Mouse (Mus musculus) CH12.LX (cell line): Measurements from ENCODE around the gene Mdh1. TPM values are rescaled to one million over a fixed set of nuclear protein-coding genes. Genes with fewer than 3 reads are reported as not detected.

Experiments used
- DNase-seq: peaks from one replicate; pipeline ENCODE4 v3.0.0-alpha.2; 2013; ENCODE audit errors: extremely low read depth
- H3K27ac ChIP-seq: 2 replicates; pipeline ENCODE4 v1.5.1; 2012; ENCODE audit warnings: low read depth, mild to moderate bottlenecking, control low read depth, moderate library complexity; ENCODE audit not compliant: insufficient read depth
- H3K27me3 ChIP-seq: replicated peaks from 2 replicates; pipeline ENCODE3; 2012; ENCODE audit warnings: inconsistent platforms
- H3K36me3 ChIP-seq, 2 experiments: replicated peaks in 1 of 2; 2 replicates each; pipeline versions ENCODE3 to v1.6.1; 2012; ENCODE audit warnings: inconsistent platforms in 1 of 2, low read length in 1 of 2, mild to moderate bottlenecking in 1 of 2, mixed read lengths in 1 of 2, moderate library complexity in 1 of 2; ENCODE audit not compliant: control insufficient read depth in 1 of 2, insufficient read depth in 1 of 2
- H3K4me1 ChIP-seq, 2 experiments: 2 replicates each; pipeline ENCODE4 v1.6.1; 2012; ENCODE audit warnings: inconsistent platforms in 1 of 2, moderate library complexity in 1 of 2; ENCODE audit not compliant: insufficient read depth in 2 of 2, control insufficient read depth in 1 of 2
- H3K4me2 ChIP-seq: 2 replicates; pipeline ENCODE4 v1.6.1; 2012; ENCODE audit warnings: low read depth, mild to moderate bottlenecking, control low read depth; ENCODE audit not compliant: poor library complexity, insufficient read depth, severe bottlenecking
- H3K4me3 ChIP-seq, 3 experiments: fragments of 150-350 bp in 1 of 3; sonication (generic) in 1 of 3; replicated peaks in 1 of 3; 2 replicates each; pipeline versions ENCODE3 to v1.5.1; 2011 to 2012; ENCODE audit warnings: low read depth in 2 of 3, low read length in 2 of 3, mild to moderate bottlenecking in 2 of 3, moderate library complexity in 2 of 3, control low read depth in 1 of 3, improper control_type of control experiment in 1 of 3, inconsistent platforms in 1 of 3, mixed read lengths in 1 of 3; ENCODE audit not compliant: poor library complexity in 1 of 3
- H3K79me2 ChIP-seq: replicated peaks from 2 replicates; pipeline ENCODE4 v1.6.1; 2012; ENCODE audit warnings: mild to moderate bottlenecking, moderate library complexity; ENCODE audit not compliant: control insufficient read depth, poor library complexity, insufficient read depth, severe bottlenecking; ENCODE audit errors: extremely low read depth
- H3K9ac ChIP-seq: 2 replicates; pipeline ENCODE4 v1.6.1; 2012; ENCODE audit warnings: low read depth, mild to moderate bottlenecking, control low read depth, moderate library complexity; ENCODE audit not compliant: insufficient read depth
- H3K9me3 ChIP-seq: replicated peaks from 2 replicates; pipeline ENCODE3; 2012; ENCODE audit warnings: low read length, inconsistent platforms, mixed read lengths
- CHD2 ChIP-seq: IDR thresholded peaks from 2 replicates; pipeline ENCODE4 v1.6.1; 2011; ENCODE audit warnings: low read length, improper control_type of control experiment
- CTCF ChIP-seq, 2 experiments: IDR thresholded peaks in 1 of 2; conservative IDR thresholded peaks in 1 of 2; 2 replicates each; pipeline ENCODE4 v1.5.1; 2011 to 2012; ENCODE audit warnings: low read depth in 2 of 2, low read length in 2 of 2, improper control_type of control experiment in 1 of 2, inconsistent platforms in 1 of 2, mild to moderate bottlenecking in 1 of 2, moderate library complexity in 1 of 2
- ETS1 ChIP-seq: conservative IDR thresholded peaks from 2 replicates; pipeline ENCODE4 v1.6.1; 2012; ENCODE audit warnings: low read depth, mild to moderate bottlenecking, inconsistent platforms, low read length, improper control_type of control experiment, moderate library complexity
- IRF4 ChIP-seq: IDR thresholded peaks from 2 replicates; pipeline ENCODE4 v1.6.1; 2014; ENCODE audit warnings: low read depth, mild to moderate bottlenecking, inconsistent platforms, low read length, improper control_type of control experiment
- JUND ChIP-seq: conservative IDR thresholded peaks from 2 replicates; pipeline ENCODE4 v1.6.1; 2011; ENCODE audit warnings: low read depth, low read length, improper control_type of control experiment
- KAT2A ChIP-seq: IDR thresholded peaks from 2 replicates; pipeline ENCODE4 v1.6.1; 2012; ENCODE audit warnings: low read length, improper control_type of control experiment, inconsistent platforms; ENCODE audit not compliant: insufficient replicate concordance
- MAFK ChIP-seq: IDR thresholded peaks from 2 replicates; pipeline ENCODE4 v1.6.1; 2011; ENCODE audit warnings: low read length, improper control_type of control experiment; ENCODE audit not compliant: insufficient replicate concordance
- MAZ ChIP-seq: IDR thresholded peaks from 2 replicates; pipeline ENCODE4 v1.6.1; 2012; ENCODE audit warnings: low read depth, mild to moderate bottlenecking, inconsistent platforms, low read length, improper control_type of control experiment, moderate library complexity
- MEF2A ChIP-seq: IDR thresholded peaks from 2 replicates; pipeline ENCODE4 v1.6.1; 2014; ENCODE audit warnings: low read depth, mild to moderate bottlenecking, inconsistent platforms, low read length, improper control_type of control experiment, borderline replicate concordance
- MXI1 ChIP-seq: IDR thresholded peaks from 2 replicates; pipeline ENCODE4 v1.6.1; 2011; ENCODE audit warnings: mild to moderate bottlenecking, low read depth, low read length, improper control_type of control experiment
- MYC ChIP-seq: IDR thresholded peaks from 2 replicates; pipeline ENCODE4 v1.6.1; 2011; ENCODE audit warnings: low read depth, mild to moderate bottlenecking, improper control_type of control experiment, low read length
- NELFE ChIP-seq: IDR thresholded peaks from 2 replicates; pipeline ENCODE4 v1.6.1; 2011; ENCODE audit warnings: low read depth, low read length, improper control_type of control experiment
- NRF1 ChIP-seq: IDR thresholded peaks from 2 replicates; pipeline ENCODE4 v1.6.1; 2014; ENCODE audit warnings: low read depth, mild to moderate bottlenecking, inconsistent platforms, low read length, improper control_type of control experiment, moderate library complexity
- UBTF ChIP-seq: IDR thresholded peaks from 2 replicates; pipeline ENCODE4 v1.6.1; 2012; ENCODE audit warnings: low read depth, mild to moderate bottlenecking, inconsistent platforms, low read length, improper control_type of control experiment, moderate library complexity
- USF1 ChIP-seq: IDR thresholded peaks from 2 replicates; pipeline ENCODE4 v1.6.1; 2014; ENCODE audit warnings: low read depth, mild to moderate bottlenecking, inconsistent platforms, low read length, improper control_type of control experiment
- ZKSCAN1 ChIP-seq: IDR thresholded peaks from 2 replicates; pipeline ENCODE4 v1.6.1; 2012; ENCODE audit warnings: low read depth, inconsistent platforms, low read length, improper control_type of control experiment, borderline replicate concordance
- ZNF384 ChIP-seq: IDR thresholded peaks from 2 replicates; pipeline ENCODE4 v1.6.1; 2012; ENCODE audit warnings: low read depth, low read length, improper control_type of control experiment, inconsistent platforms
- dilution Hi-C: fragments of 300-500 bp; cut with MboI; formaldehyde crosslinking; loops from 2 replicates; pipeline ENCODE4 v1.14.3; 2020; ENCODE audit warnings: low sequenced_read_pairs; ENCODE audit not compliant: extremely low pct_unique_long_range_greater_than_20kb, extremely low pct_ligation_motif_present
- in situ Hi-C: fragments of 300-500 bp; cut with MboI; formaldehyde crosslinking; loops from 3 replicates; pipeline ENCODE4 v1.14.3; 2019; ENCODE audit warnings: low sequenced_read_pairs, low pct_ligation_motif_present, low pct_unique_long_range_greater_than_20kb, mixed read lengths
- polyA plus RNA-seq: library from polyadenylated mRNA; unstranded; fragments of >175 nt; gene quantifications from 2 replicates; pipeline ENCODE4 v1.2.1, GENCODE M21; 2012; ENCODE audit warnings: low read depth; ENCODE audit not compliant: insufficient read length
- total RNA-seq, 2 experiments: library from RNA; depleted of rRNA; stranded (reverse); fragments of 300-350 nt in 1 of 2; fragments of >200 nt in 1 of 2; gene quantifications; 2 replicates each; pipeline ENCODE4 v1.2.3; 2012 to 2014

Mdh1 gene
- total and polyA plus RNA-seq, 3 experiments = 233 to 440 (median 385) TPM

GRCm38 (mm10) chr11:21545951-21546350, 26.2 kb downstream of the Mdh1 start:
- no peak overlapping the region for H3K27ac ChIP-seq
- TF ChIP-seq ETS1 = no peak
- TF ChIP-seq, all 38 proteins: peak for 0
- in situ Hi-C loops (no loop called here), dilution Hi-C loops (no loop called here)
- Histone ChIP-seq H3K79me2 (no peaks in the 10 kb centered on the region), H3K36me3 (no peaks in the 10 kb centered on the region), H3K4me1 (peaks cover 10 to 19% of the 10 kb centered on the region in 2 experiments), H3K9me3 (no peaks in the 10 kb centered on the region), H3K4me2 (no peak overlapping the region), H3K27me3 (no peaks in the 10 kb centered on the region), H3K9ac (no peak overlapping the region), H3K4me3 (no peak overlapping the region)
- no peak for DNase-seq

- Histone ChIP-seq H3K4me1 (peaks cover 5 to 18% of the 10 kb centered on the region in 2 experiments; a peak in 3 of 4 replicates), H3K27ac (no peak overlapping the region), H3K79me2 (no peaks in the 10 kb centered on the region), H3K27me3 (no peaks in the 10 kb centered on the region), H3K36me3 (no peaks in the 10 kb centered on the region), H3K4me2 (no peak overlapping the region), H3K9me3 (no peaks in the 10 kb centered on the region), H3K9ac (no peak overlapping the region), H3K4me3 (no peak overlapping the region)
- in situ Hi-C loops (no loop called here), dilution Hi-C loops (no loop called here)
- no peak for DNase-seq
- TF ChIP-seq IRF4 (no peak), CTCF (conservative IDR thresholded peaks at IDR 0.05 in 1 of 2, IDR thresholded peaks at IDR 0.05 in 1 of 2; ENCODE audit: low read depth in 2 of 2, low read length in 2 of 2) (no peak), ZNF384 (no peak), ZKSCAN1 (no peak), ETS1 (no peak), JUND (no peak), KAT2A (no peak), MYC (no peak), MEF2A (no peak), CHD2 (no peak), UBTF (no peak)
These were observed 27.1 kb downstream of the Mdh1 start for GRCm38 (mm10) chr11:21545021-21545420.

GRCm38 (mm10) chr11:21542731-21543130, 29.4 kb downstream of the Mdh1 start:
- H3K9me3 ChIP-seq = no peaks in the 10 kb centered on the region
- H3K9ac ChIP-seq = no peak overlapping the region
- no peaks in the 10 kb centered on the region for H3K27me3 ChIP-seq
- no peak for TF ChIP-seq USF1
- no peak for TF ChIP-seq NELFE
- TF ChIP-seq MXI1 = no peak
- no peak for TF ChIP-seq NRF1
- no peak for TF ChIP-seq MAFK
- no peak for TF ChIP-seq MAZ
- TF ChIP-seq, all 38 proteins: peak for 0
- no peak overlapping the region for H3K27ac ChIP-seq
- no peak overlapping the region for H3K4me3 ChIP-seq
- in situ Hi-C loops (no loop called here), dilution Hi-C loops (no loop called here)
- H3K79me2 ChIP-seq = no peaks in the 10 kb centered on the region
- H3K36me3 ChIP-seq = no peaks in the 10 kb centered on the region
- peaks cover 4 to 10% of the 10 kb centered on the region in 2 experiments; a peak in 3 of 4 replicates for H3K4me1 ChIP-seq
- DNase-seq = no peak
- H3K4me2 ChIP-seq = no peak overlapping the region
